Mouse (Mus musculus): ENCODE results near the gene Gnmt. TPM values are rescaled to one million over a fixed set of nuclear protein-coding genes. Genes with fewer than 3 reads are reported as not detected.

Gnmt gene
- total and polyA plus RNA-seq, 2 experiments from 2014 or later, result 1.2 to 5.6 TPM

DNA sequence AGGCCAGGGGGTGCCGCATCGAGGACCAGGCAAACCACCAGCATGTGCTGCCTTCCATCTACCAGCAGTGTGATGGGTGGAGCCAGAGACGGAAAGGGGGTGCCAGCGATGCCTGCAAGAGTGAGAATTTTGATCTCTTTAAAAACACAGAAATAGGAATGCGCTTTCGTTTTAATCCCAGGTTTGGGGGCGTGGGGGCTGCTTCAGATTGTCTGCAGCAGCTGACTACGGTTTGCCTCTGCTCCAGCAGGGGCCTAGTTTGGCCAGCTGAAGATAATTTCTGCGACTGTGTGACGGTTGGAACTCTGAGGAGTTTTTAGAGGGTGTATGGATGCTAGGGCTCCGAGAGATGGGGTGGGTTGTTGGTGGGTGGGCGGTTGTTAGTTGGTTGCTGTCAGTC lies 29.8 kb upstream of the Gnmt start:
- Histone ChIP-seq H3K4me1 (ENCODE audit: insufficient read depth, low read length) (no peaks in the 10 kb centered on the region), H3K36me3 (ENCODE audit: insufficient read depth, low read length) (no peaks in the 10 kb centered on the region), H3K4me2 (ENCODE audit: low read depth, low read length) (no peak overlapping the region), H3K9ac (replicated peaks; ENCODE audit: low read length) (no peak overlapping the region), H3K27me3 (ENCODE audit: insufficient read depth, low read length) (no peaks in the 10 kb centered on the region), H3K27ac (no peak overlapping the region), H3K9me3 (ENCODE audit: low read length) (no peaks in the 10 kb centered on the region), H3K4me3 (ENCODE audit: low read length) (no peak overlapping the region)
- TF ChIP-seq CTCF (IDR thresholded peaks at IDR 0.05; ENCODE audit: low read depth), result no peak
- 82% methylated on average over 12 of the region's 12 CpGs for WGBS
- DNase-seq (ENCODE audit: low spot score), result no peak
- no peak for ATAC-seq

DNA sequence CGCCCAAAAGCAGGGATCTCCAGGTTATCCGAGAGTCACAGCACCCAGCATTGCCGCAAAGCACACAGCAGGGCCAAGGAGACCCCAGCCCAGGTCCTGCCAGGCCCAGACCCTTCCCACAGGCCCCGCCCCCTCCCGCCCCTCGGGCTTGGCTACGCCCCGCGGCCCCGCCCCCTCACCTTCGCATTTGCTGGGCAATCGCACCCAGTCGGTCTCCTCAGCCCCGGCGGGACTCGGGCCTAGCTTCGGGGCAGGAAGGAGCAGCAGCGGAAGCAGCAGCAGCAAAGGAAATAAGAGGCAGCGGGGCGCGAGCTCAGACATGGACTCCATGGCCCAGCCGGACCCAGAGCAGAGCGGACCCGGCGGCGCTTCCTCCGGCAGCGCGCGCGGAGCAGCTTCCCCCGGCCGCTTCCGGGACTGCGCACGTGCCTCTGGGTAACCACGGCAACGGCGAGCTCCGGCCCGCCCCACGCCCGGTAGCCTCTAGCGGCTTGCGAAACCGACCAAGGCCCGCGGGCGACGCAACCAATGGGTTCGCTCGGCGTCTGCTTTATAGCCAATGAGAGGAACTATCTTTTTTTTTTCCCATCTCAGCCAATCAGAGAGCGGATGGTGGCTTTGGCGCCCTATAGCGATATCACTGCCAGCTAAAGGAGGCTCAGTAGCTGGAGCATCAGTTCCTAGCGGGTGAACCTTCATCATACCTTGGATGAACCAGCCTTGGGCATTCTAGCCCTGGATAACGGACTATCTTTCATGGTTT lies 23.0 kb upstream of the Gnmt start, which contains the start of gene Cnpy3:
TSS of gene Cnpy3 (minus strand) at position 421 of the 763 bp plus-strand sequence.
- Histone ChIP-seq H3K4me1 (ENCODE audit: insufficient read depth, low read length) (peaks cover 7% of the 10 kb centered on the region; the same call in 1 of the 2 replicates), H3K36me3 (ENCODE audit: insufficient read depth, low read length) (no peaks in the 10 kb centered on the region), H3K9me3 (ENCODE audit: low read length) (no peaks in the 10 kb centered on the region), H3K27ac (peak within 1 kb of the TSS; percentile 95), H3K9ac (replicated peaks; ENCODE audit: low read length) (peak within 1 kb of the TSS; percentile 90), H3K4me2 (ENCODE audit: low read depth, low read length) (peak within 1 kb of the TSS; percentile 67), H3K4me3 (ENCODE audit: low read length) (peak within 1 kb of the TSS; percentile 82), H3K27me3 (ENCODE audit: insufficient read depth, low read length) (no peaks in the 10 kb centered on the region)
- DNase-seq (ENCODE audit: low spot score) (peak; percentile 99), ATAC-seq (peak; percentile 99)
- TF ChIP-seq CTCF (IDR thresholded peaks at IDR 0.05; ENCODE audit: low read depth), result no peak; the same call in 1 of the 2 replicates
- under 1% methylated on average over 58 of the region's 58 CpGs for WGBS

DNA sequence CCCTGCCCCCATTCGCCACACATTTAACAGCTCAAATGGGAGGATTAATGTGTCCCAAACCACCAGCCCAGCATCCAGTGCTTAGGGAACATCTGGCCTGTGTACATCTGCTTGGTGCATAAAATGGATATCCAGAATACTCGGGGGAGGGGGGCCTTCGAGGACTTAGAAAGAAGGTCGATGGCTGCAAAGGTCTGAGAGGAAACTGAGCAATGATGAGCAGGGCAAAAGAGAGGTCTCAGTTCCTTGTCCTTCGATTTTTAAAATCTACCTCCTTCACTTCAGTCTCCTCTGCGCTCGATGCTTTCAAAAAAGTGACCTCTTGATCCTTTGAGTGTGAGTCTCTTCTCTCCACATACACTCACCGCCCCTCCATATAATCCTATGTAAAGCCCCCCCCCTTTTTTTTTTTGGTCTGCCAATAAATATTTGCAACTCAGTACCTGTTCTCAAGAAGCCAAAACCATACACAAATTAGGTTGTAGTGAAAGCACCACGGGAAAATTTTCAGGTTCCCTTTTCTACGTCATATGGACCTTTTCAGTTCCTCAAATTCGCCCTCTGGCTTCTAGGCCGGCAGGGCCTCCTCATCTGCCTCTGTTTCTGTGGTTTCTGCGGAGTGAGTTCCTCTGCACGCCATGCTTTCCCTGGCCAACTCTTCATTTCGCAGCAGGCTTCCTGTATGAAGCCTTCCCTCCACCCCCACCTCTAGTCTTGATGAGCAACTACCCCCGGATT lies 22.3 kb upstream of the Gnmt start:
- DNase-seq (ENCODE audit: low spot score), result peak; percentile 62

DNA sequence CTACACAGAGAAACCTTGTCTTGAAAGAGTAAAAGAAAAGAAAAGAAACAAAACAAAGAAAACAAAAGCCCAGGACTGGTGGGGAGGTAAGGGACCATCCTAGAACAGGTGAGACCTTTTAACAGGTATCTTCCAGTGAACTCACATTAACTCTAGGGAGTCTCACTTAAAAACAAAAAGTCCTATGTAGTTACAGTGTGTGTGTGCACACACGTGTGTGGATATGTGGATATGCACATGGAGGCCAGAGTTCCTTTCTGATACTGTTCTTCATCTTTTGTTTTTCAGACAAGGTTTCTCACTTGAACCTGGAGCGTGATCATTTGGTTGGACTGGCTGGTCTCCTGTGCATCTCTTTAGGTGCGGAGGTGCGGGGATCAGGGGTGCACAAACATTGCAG lies 21.6 kb upstream of the Gnmt start:
- Histone ChIP-seq H3K27ac (no peak overlapping the region; the same call in 1 of the 2 replicates), H3K4me2 (ENCODE audit: low read depth, low read length) (peak overlapping the region; percentile 67)

More for the DNA sequence above, 22.3 kb upstream of the Gnmt start:
- Histone ChIP-seq H3K36me3 (ENCODE audit: insufficient read depth, low read length) (no peaks in the 10 kb centered on the region; the same call in 1 of the 2 replicates), H3K9me3 (ENCODE audit: low read length) (no peaks in the 10 kb centered on the region), H3K4me2 (ENCODE audit: low read depth, low read length) (peak overlapping the region; percentile 67), H3K27me3 (ENCODE audit: insufficient read depth, low read length) (no peaks in the 10 kb centered on the region), H3K27ac (peak overlapping the region; percentile 95), H3K9ac (replicated peaks; ENCODE audit: low read length) (peak overlapping the region; percentile 90), H3K4me3 (ENCODE audit: low read length) (peak overlapping the region; percentile 82), H3K4me1 (ENCODE audit: insufficient read depth, low read length) (peaks cover 7% of the 10 kb centered on the region; the same call in 1 of the 2 replicates)
- TF ChIP-seq CTCF (IDR thresholded peaks at IDR 0.05; ENCODE audit: low read depth), result 0 out of 2 replicates have a peak, but pooled peaks have one; percentile 5
- 29% methylated on average over 16 of the region's 16 CpGs for WGBS
- no peak for ATAC-seq

DNA sequence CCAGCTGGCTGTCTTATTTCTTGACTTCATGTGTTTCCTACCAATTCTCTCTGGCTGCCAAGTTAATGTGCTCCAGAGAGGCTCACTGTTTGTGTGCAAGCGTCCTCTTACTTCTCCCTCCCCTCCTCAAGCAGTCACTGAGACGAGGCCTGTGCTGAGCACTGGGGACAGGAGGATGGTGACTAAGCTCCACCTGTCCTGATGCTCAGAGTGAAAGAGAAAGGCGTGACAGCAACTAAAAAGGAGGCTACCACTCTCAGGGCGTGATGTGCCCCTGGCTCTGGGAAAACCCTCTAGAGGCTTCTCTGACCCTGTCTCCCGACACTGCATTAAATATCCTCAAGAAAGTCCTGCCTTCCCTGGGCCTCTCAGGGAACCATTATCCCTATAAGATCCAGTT lies 20.3 kb upstream of the Gnmt start:
- no peak overlapping the region for H3K4me2 ChIP-seq (ENCODE audit: low read depth, low read length)
- peaks cover 7% of the 10 kb centered on the region for H3K36me3 ChIP-seq (ENCODE audit: insufficient read depth, low read length)
- H3K4me3 ChIP-seq (ENCODE audit: low read length), result no peak overlapping the region
- H3K27me3 ChIP-seq (ENCODE audit: insufficient read depth, low read length), result no peaks in the 10 kb centered on the region
- no peak overlapping the region for H3K27ac ChIP-seq
- DNase-seq (ENCODE audit: low spot score) (no peak), ATAC-seq (no peak)
- no peaks in the 10 kb centered on the region for H3K9me3 ChIP-seq (ENCODE audit: low read length)
- H3K4me1 ChIP-seq (ENCODE audit: insufficient read depth, low read length), result peaks cover 7% of the 10 kb centered on the region; the same call in 1 of the 2 replicates
- no peak for TF ChIP-seq CTCF (IDR thresholded peaks at IDR 0.05; ENCODE audit: low read depth)
- WGBS, result 91% methylated on average over 5 of the region's 5 CpGs
- no peak overlapping the region for H3K9ac ChIP-seq (replicated peaks; ENCODE audit: low read length)

More for the DNA sequence above, 21.6 kb upstream of the Gnmt start:
- no peak for TF ChIP-seq CTCF (IDR thresholded peaks at IDR 0.05; ENCODE audit: low read depth)
- ATAC-seq, result no peak
- no peaks in the 10 kb centered on the region; the same call in 1 of the 2 replicates for H3K36me3 ChIP-seq (ENCODE audit: insufficient read depth, low read length)
- no peak for DNase-seq (ENCODE audit: low spot score)
- H3K4me3 ChIP-seq (ENCODE audit: low read length), result peak overlapping the region; percentile 82
- H3K9ac ChIP-seq (replicated peaks; ENCODE audit: low read length), result peak overlapping the region; percentile 90
- no peaks in the 10 kb centered on the region for H3K27me3 ChIP-seq (ENCODE audit: insufficient read depth, low read length)
- H3K9me3 ChIP-seq (ENCODE audit: low read length), result no peaks in the 10 kb centered on the region
- 92% methylated on average over 4 of the region's 4 CpGs for WGBS
- peaks cover 7% of the 10 kb centered on the region; the same call in 1 of the 2 replicates for H3K4me1 ChIP-seq (ENCODE audit: insufficient read depth, low read length)

DNA sequence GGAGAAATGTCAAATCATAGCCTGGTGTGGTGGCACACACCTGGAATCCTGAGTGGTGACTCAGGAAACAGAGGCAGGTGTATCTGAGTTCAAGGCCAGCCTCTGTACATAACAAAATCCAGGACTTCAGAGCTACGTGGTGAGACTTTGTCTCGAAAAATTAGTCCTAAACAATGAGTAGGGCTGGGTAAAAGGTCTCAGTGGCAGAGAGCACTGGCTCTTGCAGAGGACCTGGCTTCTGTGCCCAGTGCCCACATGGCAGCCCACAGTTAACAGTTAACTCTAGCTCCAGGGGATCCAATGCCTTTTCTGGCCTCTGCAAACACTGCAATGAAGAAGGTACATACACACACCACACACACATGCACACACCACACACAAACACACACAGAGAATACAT lies 18.8 kb upstream of the Gnmt start:
- Histone ChIP-seq H3K4me3 (ENCODE audit: low read length) (no peak overlapping the region), H3K9ac (replicated peaks; ENCODE audit: low read length) (no peak overlapping the region), H3K4me1 (ENCODE audit: insufficient read depth, low read length) (peaks cover 7% of the 10 kb centered on the region; the same call in 1 of the 2 replicates), H3K4me2 (ENCODE audit: low read depth, low read length) (no peak overlapping the region), H3K27ac (no peak overlapping the region), H3K9me3 (ENCODE audit: low read length) (no peaks in the 10 kb centered on the region), H3K36me3 (ENCODE audit: insufficient read depth, low read length) (peaks cover 16% of the 10 kb centered on the region), H3K27me3 (ENCODE audit: insufficient read depth, low read length) (no peaks in the 10 kb centered on the region)
- no peak for TF ChIP-seq CTCF (IDR thresholded peaks at IDR 0.05; ENCODE audit: low read depth)
- ATAC-seq, result no peak
- 88% methylated on average over 2 of the region's 2 CpGs for WGBS
- no peak for DNase-seq (ENCODE audit: low spot score)
